24 mouse cellular contexts compared by ENCODE assay signal in genomic region chr7:82416653-82417052, GRCm38 (mm10).
DNase-seq lines count a peak whose midpoint lies in the region; ATAC-seq and TF ChIP-seq lines count a peak whose summit lies in the region.
"Had no signal": no experiment of that assay in that cellular context is flagged by ENCODE, and none has a peak within 500 bp of the region (broad histone marks: within the 10 kb centered on the region; RNA-seq: fewer than 3 reads in every experiment).

No protein-coding gene starts in this region.

- WGBS in lung, postnatal 0 days, result 47% methylated on average over 6 of the region's 6 CpGs

- no peaks in the 10 kb centered on the region for H3K4me1 ChIP-seq in lung, postnatal 0 days (ENCODE audit: insufficient read depth, low read depth, low read length)
- H3K4me1 ChIP-seq in embryonic fibroblast, embryonic 13.5 days (ENCODE audit: control insufficient read depth, insufficient read depth, low read length), result peaks cover 18% of the 10 kb centered on the region
- H3K4me1 ChIP-seq: forebrain, embryonic 10.5 days; forebrain, embryonic 12.5 days had no signal

- no peaks in the 10 kb centered on the region for H3K9me3 ChIP-seq in lung, postnatal 0 days (ENCODE audit: low read length)
- H3K9me3 ChIP-seq: forebrain, embryonic 10.5 days; forebrain, embryonic 12.5 days had no signal

- H3K27ac ChIP-seq in lung, postnatal 0 days (ENCODE audit: low read length), result no peak overlapping the region
- peak overlapping the region; percentile 35 for H3K27ac ChIP-seq in embryonic fibroblast, embryonic 13.5 days (ENCODE audit: insufficient read depth, low read length)
- H3K27ac ChIP-seq: forebrain, embryonic 10.5 days; forebrain, embryonic 12.5 days had no signal

- no peaks in the 10 kb centered on the region for H3K27me3 ChIP-seq in lung, postnatal 0 days (replicated peaks; ENCODE audit: insufficient read depth, low read length)
- H3K27me3 ChIP-seq: forebrain, embryonic 12.5 days; Patski had no signal

- H3K36me3 ChIP-seq in lung, postnatal 0 days (ENCODE audit: insufficient read depth, low read length), result no peaks in the 10 kb centered on the region
- H3K36me3 ChIP-seq: forebrain, embryonic 10.5 days; forebrain, embryonic 12.5 days; G1E had no signal

- no peak for TF ChIP-seq POLR2A in embryonic fibroblast, embryonic 13.5 days (IDR thresholded peaks at IDR 0.05; ENCODE audit: low read depth, low read length)

- no peak overlapping the region for H3K4me3 ChIP-seq in lung, postnatal 0 days (ENCODE audit: low read depth, low read length)
- H3K4me3 ChIP-seq in embryonic fibroblast, embryonic 13.5 days (ENCODE audit: insufficient read depth, low read length), result no peak overlapping the region
- H3K4me3 ChIP-seq: erythroblast, embryonic 14.5 days; forebrain, embryonic 10.5 days; forebrain, embryonic 12.5 days had no signal

- intact Hi-C loops in left cerebral cortex, postnatal 4 days (cut with DNase I), result no loop called here

- no peak overlapping the region for H3K9ac ChIP-seq in lung, postnatal 0 days (replicated peaks; ENCODE audit: low read depth)
- H3K9ac ChIP-seq: forebrain, embryonic 12.5 days had no signal

- peak; percentile 55 for DNase-seq in heart, adult 11 months
- DNase-seq in heart, adult 8-10 months (ENCODE audit: low spot score), result no peak
- DNase-seq in lung, postnatal 0 days (ENCODE audit: low spot score), result no peak
- DNase-seq in lung, adult 18-20 months, result no peak
- DNase-seq in layer of hippocampus, adult 9-11 months, result no peak
- no peak for DNase-seq in left cerebral cortex, postnatal 4 days
- DNase-seq: adrenal gland, adult 8-10 months; adrenal gland, postnatal 14 days; adrenal gland, postnatal 36 days; cerebellum, adult 11-12 months; cerebellum, adult 2 months; cerebellum, adult 9-10 months; cerebellum, postnatal 10 days; cerebellum, postnatal 25 days had no signal

- TF ChIP-seq CTCF in lung, postnatal 0 days (IDR thresholded peaks at IDR 0.05), result no peak
- TF ChIP-seq CTCF in embryonic fibroblast, embryonic 13.5 days (IDR thresholded peaks at IDR 0.05; ENCODE audit: borderline replicate concordance, insufficient read depth, low read length), result no peak

- no peak for TF ChIP-seq EP300 in lung, postnatal 0 days (IDR thresholded peaks at IDR 0.05)

- H3K4me2 ChIP-seq in lung, postnatal 0 days (replicated peaks; ENCODE audit: low read depth, low read length), result no peak overlapping the region
- H3K4me2 ChIP-seq: forebrain, embryonic 12.5 days had no signal

- peak; percentile 53; the same call in 1 of the 2 replicates for ATAC-seq in lung, postnatal 0 days
- ATAC-seq: activated CD4-positive, CD25-positive, alpha-beta regulatory T cell, adult 4 months; CD4-positive, CD25-positive, alpha-beta regulatory T cell, adult 4 months; forebrain, embryonic 14.5 days; forebrain, embryonic 16.5 days; Patski had no signal
